Mouse (Mus musculus): ENCODE data around the gene Kcnmb3. TPM values are rescaled to one million over a fixed set of nuclear protein-coding genes. Genes with fewer than 3 reads are reported as not detected.

The Kcnmb3 gene
- polyA plus RNA-seq, 1 experiment from 2014 or later = not detected

DNA sequence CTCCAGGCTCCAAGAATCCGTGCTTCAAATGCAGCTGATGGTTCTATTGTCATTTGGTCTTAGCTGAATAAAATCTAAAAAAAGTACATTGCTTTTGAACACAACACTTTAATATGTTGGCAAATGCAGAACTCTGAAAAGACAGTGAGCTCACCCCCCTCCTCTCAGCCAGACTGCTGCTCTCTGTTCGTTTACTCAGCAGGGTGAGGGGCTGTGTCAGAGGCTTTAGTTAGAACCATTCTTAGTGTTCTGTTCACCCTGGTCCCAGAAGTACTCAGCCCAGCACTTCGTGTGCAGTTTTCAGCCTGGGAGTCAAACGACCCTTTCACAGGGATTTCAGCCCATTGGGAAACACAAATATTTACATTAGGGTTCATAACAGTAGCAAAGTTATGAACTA, 23.6 kb downstream of the Kcnmb3 start:
- WGBS = 78% methylated on average over 4 of the region's 4 CpGs
- ATAC-seq (replicated peaks; ENCODE audit: insufficient number of reproducible peaks, low FRiP score, low TSS enrichment, low read depth) (no peak), DNase-seq (ENCODE audit: low spot score) (no peak)
- Histone ChIP-seq H3K27ac (replicated peaks; ENCODE audit: low read depth, low read length) (no peak overlapping the region), H3K4me2 (ENCODE audit: low read depth, low read length) (no peak overlapping the region), H3K4me1 (ENCODE audit: control insufficient read depth, insufficient read depth, low read length) (no peaks in the 10 kb centered on the region), H3K27me3 (ENCODE audit: control insufficient read depth, insufficient read depth, low read length) (no peaks in the 10 kb centered on the region), H3K36me3 (replicated peaks; ENCODE audit: control insufficient read depth, insufficient read depth, low read depth, low read length) (no peaks in the 10 kb centered on the region; the same call in 1 of the 2 replicates), H3K9me3 (replicated peaks; ENCODE audit: control insufficient read depth, low read length) (no peaks in the 10 kb centered on the region), H3K9ac (replicated peaks; ENCODE audit: low read length) (no peak overlapping the region), H3K4me3 (ENCODE audit: low read depth, low read length) (no peak overlapping the region)

DNA sequence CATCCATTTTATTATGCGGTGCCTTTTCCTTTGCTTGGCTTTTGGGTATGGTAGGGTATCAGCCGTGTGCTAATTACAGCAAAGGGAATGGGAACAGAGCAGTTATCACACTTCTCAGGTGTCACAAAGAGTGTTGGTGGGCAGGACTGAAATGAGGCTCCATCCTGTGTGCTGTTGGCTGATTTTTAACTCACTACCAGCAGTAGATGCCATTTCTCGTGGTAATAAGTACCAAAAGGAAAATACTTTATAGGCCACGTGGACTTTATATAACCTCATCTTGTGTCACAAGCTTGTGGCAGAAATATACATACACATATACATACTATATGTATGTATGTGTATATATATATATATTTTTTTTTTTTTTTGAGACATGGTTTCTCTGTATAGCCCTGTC, 24.7 kb downstream of the Kcnmb3 start:
- H3K27ac ChIP-seq (replicated peaks; ENCODE audit: low read depth, low read length) = no peak overlapping the region
- ATAC-seq (replicated peaks; ENCODE audit: insufficient number of reproducible peaks, low FRiP score, low TSS enrichment, low read depth) = no peak
- DNase-seq (ENCODE audit: low spot score) = no peak

DNA sequence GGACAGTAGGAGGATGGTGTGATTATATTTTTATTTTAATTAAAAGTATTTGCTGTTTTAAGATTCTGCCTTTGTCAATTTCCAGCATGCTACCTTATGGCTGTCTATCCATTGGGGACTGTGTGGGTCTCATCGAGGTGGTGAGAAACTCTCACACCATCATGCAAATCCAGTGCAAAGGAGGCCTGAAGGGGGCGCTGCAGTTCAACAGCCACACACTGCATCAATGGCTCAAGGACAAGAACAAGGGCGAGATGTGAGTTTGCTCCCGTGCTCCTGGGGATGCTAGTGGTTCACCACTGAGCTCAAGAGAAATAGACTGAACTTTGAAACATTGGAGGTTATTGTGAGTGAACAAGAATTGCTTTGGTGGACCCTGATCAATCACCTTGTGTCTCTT, 32.3 kb downstream of the Kcnmb3 start:
- Histone ChIP-seq H3K36me3 (replicated peaks; ENCODE audit: control insufficient read depth, insufficient read depth, low read depth, low read length) (peaks cover 2% of the 10 kb centered on the region), H3K9ac (replicated peaks; ENCODE audit: low read length) (no peak overlapping the region), H3K4me2 (ENCODE audit: low read depth, low read length) (no peak overlapping the region), H3K4me3 (ENCODE audit: low read depth, low read length) (no peak overlapping the region), H3K4me1 (ENCODE audit: control insufficient read depth, insufficient read depth, low read length) (no peaks in the 10 kb centered on the region), H3K9me3 (replicated peaks; ENCODE audit: control insufficient read depth, low read length) (no peaks in the 10 kb centered on the region), H3K27me3 (ENCODE audit: control insufficient read depth, insufficient read depth, low read length) (no peaks in the 10 kb centered on the region), H3K27ac (replicated peaks; ENCODE audit: low read depth, low read length) (no peak overlapping the region)
- ATAC-seq (replicated peaks; ENCODE audit: insufficient number of reproducible peaks, low FRiP score, low TSS enrichment, low read depth) = 0 out of 2 replicates have a peak, but pooled peaks have one; percentile 23
- DNase-seq (ENCODE audit: low spot score) = peak; percentile 33
- WGBS = 63% methylated on average over 4 of the region's 4 CpGs

More for the DNA sequence above, 24.7 kb downstream of the Kcnmb3 start:
- H3K9me3 ChIP-seq (replicated peaks; ENCODE audit: control insufficient read depth, low read length) = no peaks in the 10 kb centered on the region
- H3K36me3 ChIP-seq (replicated peaks; ENCODE audit: control insufficient read depth, insufficient read depth, low read depth, low read length) = no peaks in the 10 kb centered on the region; the same call in 1 of the 2 replicates
- H3K4me1 ChIP-seq (ENCODE audit: control insufficient read depth, insufficient read depth, low read length) = no peaks in the 10 kb centered on the region
- no peak overlapping the region for H3K9ac ChIP-seq (replicated peaks; ENCODE audit: low read length)
- H3K4me2 ChIP-seq (ENCODE audit: low read depth, low read length) = no peak overlapping the region
- H3K4me3 ChIP-seq (ENCODE audit: low read depth, low read length) = no peak overlapping the region
- no peaks in the 10 kb centered on the region for H3K27me3 ChIP-seq (ENCODE audit: control insufficient read depth, insufficient read depth, low read length)
- 89% methylated on average over 4 of the region's 4 CpGs for WGBS

DNA sequence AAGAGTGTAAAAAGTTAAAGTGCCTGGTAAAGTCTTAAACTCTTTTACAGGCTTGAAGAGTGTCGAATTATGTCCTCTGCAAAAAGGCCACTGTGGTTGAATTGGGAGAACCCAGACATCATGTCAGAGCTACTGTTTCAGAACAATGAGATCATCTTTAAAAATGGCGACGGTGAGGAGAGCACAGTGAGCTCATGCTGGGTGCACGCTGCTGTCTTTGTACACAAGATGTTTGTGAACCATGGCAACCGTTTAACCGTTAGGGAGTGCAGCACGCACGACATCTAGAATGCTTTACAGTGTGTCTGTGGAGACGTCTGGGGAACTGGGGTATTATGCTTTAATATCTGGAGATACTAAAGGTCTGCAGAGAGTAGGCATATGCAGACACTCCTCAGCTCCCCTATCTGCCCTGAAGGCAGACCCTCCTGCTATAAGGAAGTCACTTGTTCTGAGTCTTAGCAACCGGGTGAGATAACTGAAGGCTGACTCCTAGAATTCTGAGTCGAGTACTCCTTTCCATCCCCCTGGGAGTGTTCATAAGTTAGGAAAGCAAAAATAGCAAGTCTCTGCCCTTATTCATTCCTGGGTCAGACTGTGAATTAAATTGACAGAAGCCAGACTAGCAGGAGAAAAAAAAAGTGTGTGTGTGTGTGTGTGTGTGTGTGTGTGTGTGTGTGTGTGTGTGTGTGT, 37.6 kb downstream of the Kcnmb3 start:
- peaks cover 3% of the 10 kb centered on the region; the same call in 1 of the 2 replicates for H3K36me3 ChIP-seq (replicated peaks; ENCODE audit: control insufficient read depth, insufficient read depth, low read depth, low read length)
- no peak overlapping the region for H3K9ac ChIP-seq (replicated peaks; ENCODE audit: low read length)

DNA sequence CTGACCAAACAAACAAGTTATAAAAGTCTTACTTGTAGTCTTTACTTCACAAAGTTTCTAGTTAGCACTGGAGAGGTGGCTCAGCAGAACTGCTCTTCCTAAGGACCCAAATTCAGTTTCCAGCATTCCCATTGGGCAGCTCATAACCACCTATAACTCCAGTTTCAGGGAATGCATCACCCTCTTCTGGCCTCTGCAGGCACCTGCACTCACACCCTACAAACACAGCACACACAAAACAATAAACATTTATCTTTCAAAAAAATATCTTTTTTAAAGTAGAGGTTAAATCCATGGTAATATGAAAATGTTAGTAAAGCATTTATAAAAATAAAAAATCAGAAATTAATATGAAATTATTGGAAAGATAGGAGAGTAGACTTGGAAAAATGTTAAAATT, 50.3 kb downstream of the Kcnmb3 start:
- ATAC-seq (replicated peaks; ENCODE audit: insufficient number of reproducible peaks, low FRiP score, low TSS enrichment, low read depth) (no peak), DNase-seq (ENCODE audit: low spot score) (no peak)
- Histone ChIP-seq H3K4me1 (ENCODE audit: control insufficient read depth, insufficient read depth, low read length) (no peaks in the 10 kb centered on the region), H3K36me3 (replicated peaks; ENCODE audit: control insufficient read depth, insufficient read depth, low read depth, low read length) (no peaks in the 10 kb centered on the region; the same call in 1 of the 2 replicates), H3K4me3 (ENCODE audit: low read depth, low read length) (no peak overlapping the region), H3K4me2 (ENCODE audit: low read depth, low read length) (no peak overlapping the region), H3K27ac (replicated peaks; ENCODE audit: low read depth, low read length) (no peak overlapping the region), H3K9me3 (replicated peaks; ENCODE audit: control insufficient read depth, low read length) (no peaks in the 10 kb centered on the region), H3K9ac (replicated peaks; ENCODE audit: low read length) (no peak overlapping the region), H3K27me3 (ENCODE audit: control insufficient read depth, insufficient read depth, low read length) (no peaks in the 10 kb centered on the region)

More for the DNA sequence above, 37.6 kb downstream of the Kcnmb3 start:
- no peak overlapping the region for H3K4me3 ChIP-seq (ENCODE audit: low read depth, low read length)
- no peaks in the 10 kb centered on the region for H3K9me3 ChIP-seq (replicated peaks; ENCODE audit: control insufficient read depth, low read length)
- DNase-seq (ENCODE audit: low spot score) (no peak), ATAC-seq (replicated peaks; ENCODE audit: insufficient number of reproducible peaks, low FRiP score, low TSS enrichment, low read depth) (no peak)
- no peak overlapping the region for H3K4me2 ChIP-seq (ENCODE audit: low read depth, low read length)
- no peaks in the 10 kb centered on the region for H3K27me3 ChIP-seq (ENCODE audit: control insufficient read depth, insufficient read depth, low read length)
- H3K27ac ChIP-seq (replicated peaks; ENCODE audit: low read depth, low read length) = no peak overlapping the region
- H3K4me1 ChIP-seq (ENCODE audit: control insufficient read depth, insufficient read depth, low read length) = no peaks in the 10 kb centered on the region
- WGBS = 73% methylated on average over 11 of the region's 11 CpGs

DNA sequence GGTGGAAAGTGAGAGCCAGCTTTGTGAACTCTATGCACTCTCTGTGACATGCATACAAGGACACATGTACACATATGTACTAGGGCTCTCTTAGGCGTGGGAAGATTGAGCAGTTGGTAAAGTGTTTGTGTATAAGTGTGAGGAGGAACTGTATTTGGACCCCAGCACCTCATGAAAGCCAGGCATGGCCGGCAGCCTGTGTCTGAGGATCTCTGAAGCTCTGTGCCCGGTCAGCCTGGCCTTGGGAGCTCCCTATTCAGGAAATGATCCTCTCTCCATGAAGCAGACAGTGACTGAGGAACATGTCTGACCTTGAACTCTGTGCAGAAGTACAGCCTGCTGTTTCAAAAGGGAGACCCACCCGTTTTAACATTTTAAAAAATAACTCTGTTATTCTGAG, 53.3 kb downstream of the Kcnmb3 start:
- no peaks in the 10 kb centered on the region for H3K4me1 ChIP-seq (ENCODE audit: control insufficient read depth, insufficient read depth, low read length)
- H3K9ac ChIP-seq (replicated peaks; ENCODE audit: low read length) = no peak overlapping the region
- ATAC-seq (replicated peaks; ENCODE audit: insufficient number of reproducible peaks, low FRiP score, low TSS enrichment, low read depth) = no peak
- H3K27ac ChIP-seq (replicated peaks; ENCODE audit: low read depth, low read length) = no peak overlapping the region
- WGBS = 82% methylated on average over 4 of the region's 4 CpGs
- H3K9me3 ChIP-seq (replicated peaks; ENCODE audit: control insufficient read depth, low read length) = no peaks in the 10 kb centered on the region
- no peaks in the 10 kb centered on the region; the same call in 1 of the 2 replicates for H3K36me3 ChIP-seq (replicated peaks; ENCODE audit: control insufficient read depth, insufficient read depth, low read depth, low read length)
- no peak for DNase-seq (ENCODE audit: low spot score)
- H3K27me3 ChIP-seq (ENCODE audit: control insufficient read depth, insufficient read depth, low read length) = no peaks in the 10 kb centered on the region
- H3K4me3 ChIP-seq (ENCODE audit: low read depth, low read length) = no peak overlapping the region
- H3K4me2 ChIP-seq (ENCODE audit: low read depth, low read length) = no peak overlapping the region

DNA sequence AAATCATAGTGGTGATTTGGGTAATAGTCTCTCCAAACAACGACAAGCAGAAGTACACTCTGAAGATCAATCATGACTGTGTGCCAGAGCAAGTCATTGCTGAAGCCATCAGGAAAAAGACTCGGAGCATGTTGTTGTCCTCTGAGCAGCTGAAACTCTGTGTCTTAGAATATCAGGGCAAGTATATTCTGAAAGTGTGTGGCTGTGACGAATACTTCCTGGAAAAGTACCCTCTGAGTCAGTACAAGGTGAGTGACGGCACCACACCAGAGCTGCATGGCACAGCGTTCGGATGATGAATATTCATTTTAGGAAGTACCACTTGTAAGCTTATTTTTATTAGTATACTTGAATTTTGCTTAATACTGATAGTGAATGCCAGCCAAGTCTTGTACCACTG, 54.2 kb downstream of the Kcnmb3 start:
- ATAC-seq (replicated peaks; ENCODE audit: insufficient number of reproducible peaks, low FRiP score, low TSS enrichment, low read depth) = no peak
- no peaks in the 10 kb centered on the region for H3K27me3 ChIP-seq (ENCODE audit: control insufficient read depth, insufficient read depth, low read length)
- no peaks in the 10 kb centered on the region for H3K9me3 ChIP-seq (replicated peaks; ENCODE audit: control insufficient read depth, low read length)
- DNase-seq (ENCODE audit: low spot score) = no peak
- no peak overlapping the region for H3K4me2 ChIP-seq (ENCODE audit: low read depth, low read length)
- 95% methylated on average over 6 of the region's 6 CpGs for WGBS
- H3K27ac ChIP-seq (replicated peaks; ENCODE audit: low read depth, low read length) = no peak overlapping the region
- no peak overlapping the region for H3K4me3 ChIP-seq (ENCODE audit: low read depth, low read length)
- H3K36me3 ChIP-seq (replicated peaks; ENCODE audit: control insufficient read depth, insufficient read depth, low read depth, low read length) = no peaks in the 10 kb centered on the region; the same call in 1 of the 2 replicates
- no peak overlapping the region for H3K9ac ChIP-seq (replicated peaks; ENCODE audit: low read length)
- H3K4me1 ChIP-seq (ENCODE audit: control insufficient read depth, insufficient read depth, low read length) = no peaks in the 10 kb centered on the region

DNA sequence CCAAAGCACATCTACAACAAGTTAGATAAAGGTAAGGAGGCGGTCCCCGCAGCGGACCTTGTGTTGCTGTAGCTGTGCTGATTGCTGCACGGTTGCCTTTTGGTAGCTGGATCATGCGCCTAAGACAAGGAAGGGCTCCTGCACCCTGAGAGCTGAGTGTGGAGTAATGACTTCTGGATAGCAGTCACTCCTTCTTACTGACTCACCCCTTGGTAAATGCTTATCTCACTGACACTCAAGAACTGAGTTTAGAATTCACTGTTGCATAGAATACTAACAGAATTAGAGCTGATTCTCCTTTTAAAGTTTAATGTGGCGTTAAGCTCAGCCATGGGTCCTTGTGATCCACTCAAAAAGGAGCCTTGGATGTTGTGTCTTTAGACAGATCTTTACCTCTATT, 54.7 kb downstream of the Kcnmb3 start:
- Histone ChIP-seq H3K27me3 (ENCODE audit: control insufficient read depth, insufficient read depth, low read length) (no peaks in the 10 kb centered on the region), H3K9me3 (replicated peaks; ENCODE audit: control insufficient read depth, low read length) (no peaks in the 10 kb centered on the region), H3K27ac (replicated peaks; ENCODE audit: low read depth, low read length) (no peak overlapping the region), H3K4me3 (ENCODE audit: low read depth, low read length) (no peak overlapping the region), H3K4me2 (ENCODE audit: low read depth, low read length) (no peak overlapping the region), H3K9ac (replicated peaks; ENCODE audit: low read length) (no peak overlapping the region), H3K4me1 (ENCODE audit: control insufficient read depth, insufficient read depth, low read length) (no peaks in the 10 kb centered on the region), H3K36me3 (replicated peaks; ENCODE audit: control insufficient read depth, insufficient read depth, low read depth, low read length) (no peaks in the 10 kb centered on the region; the same call in 1 of the 2 replicates)
- DNase-seq (ENCODE audit: low spot score) (no peak), ATAC-seq (replicated peaks; ENCODE audit: insufficient number of reproducible peaks, low FRiP score, low TSS enrichment, low read depth) (no peak)
- WGBS = 98% methylated on average over 6 of the region's 6 CpGs

Measured in embryonic facial prominence, embryonic 11.5 days (tissue).